Mouse (Mus musculus): ENCODE data around the gene Rhbdf1. TPM values are rescaled to one million over a fixed set of nuclear protein-coding genes. Genes with fewer than 3 reads are reported as not detected.

Rhbdf1 gene
- polyA plus RNA-seq, 1 experiment from 2014 or later: 17.5 TPM

DNA sequence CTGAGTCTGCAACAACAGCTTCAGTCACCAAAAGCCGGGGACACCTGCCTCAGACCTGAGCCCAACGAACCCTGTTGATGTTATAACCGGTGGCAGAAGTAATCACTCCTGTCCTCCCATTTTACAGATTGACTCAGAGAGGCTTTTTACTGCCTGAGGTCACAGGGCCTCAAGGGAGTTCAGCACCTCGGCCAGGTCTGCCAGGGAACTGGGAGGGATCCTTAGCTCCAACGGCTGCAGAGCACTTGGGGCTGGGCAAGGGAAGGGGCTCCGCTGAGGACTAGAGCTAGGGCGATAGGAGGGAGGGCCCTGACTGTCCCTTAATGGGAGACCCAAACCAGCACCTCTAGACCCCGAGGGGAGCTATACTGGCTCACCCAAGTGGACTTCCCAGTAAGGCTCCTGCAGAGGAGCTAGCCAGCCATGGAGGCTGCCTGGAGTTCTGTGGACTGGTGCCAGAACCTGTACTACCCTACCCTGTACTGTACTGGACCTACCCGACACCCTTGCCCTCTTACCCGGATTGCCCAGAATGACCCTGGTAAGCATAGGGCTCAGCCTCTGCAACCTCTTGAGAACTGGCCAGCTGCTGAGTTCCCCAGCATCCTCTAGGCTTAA, 1.4 kb downstream of the Rhbdf1 start:
- H3K9me3 ChIP-seq (ENCODE audit: control insufficient read depth, low read length): no peaks in the 10 kb centered on the region
- H3K36me3 ChIP-seq (ENCODE audit: control insufficient read depth, insufficient read depth, low read length): no peaks in the 10 kb centered on the region
- H3K9ac ChIP-seq (replicated peaks; ENCODE audit: low read length): no peak overlapping the region; the same call in 1 of the 2 replicates
- peaks cover 23% of the 10 kb centered on the region for H3K27me3 ChIP-seq (ENCODE audit: control insufficient read depth, insufficient read depth, low read length)
- peak; percentile 17; the same call in 1 of the 2 replicates for ATAC-seq (ENCODE audit: low FRiP score, low TSS enrichment)
- H3K4me3 ChIP-seq (replicated peaks; ENCODE audit: low read depth, low read length): peak overlapping the region; percentile 59; the same call in 1 of the 2 replicates
- no peak for DNase-seq
- peaks cover 15% of the 10 kb centered on the region; the same call in 1 of the 2 replicates for H3K4me1 ChIP-seq (ENCODE audit: control insufficient read depth, insufficient read depth, low read length)
- H3K27ac ChIP-seq (replicated peaks; ENCODE audit: low read depth, low read length): no peak overlapping the region
- WGBS: 41% methylated on average over 10 of the region's 10 CpGs
- H3K4me2 ChIP-seq (ENCODE audit: low read length): peak overlapping the region; percentile 99

DNA sequence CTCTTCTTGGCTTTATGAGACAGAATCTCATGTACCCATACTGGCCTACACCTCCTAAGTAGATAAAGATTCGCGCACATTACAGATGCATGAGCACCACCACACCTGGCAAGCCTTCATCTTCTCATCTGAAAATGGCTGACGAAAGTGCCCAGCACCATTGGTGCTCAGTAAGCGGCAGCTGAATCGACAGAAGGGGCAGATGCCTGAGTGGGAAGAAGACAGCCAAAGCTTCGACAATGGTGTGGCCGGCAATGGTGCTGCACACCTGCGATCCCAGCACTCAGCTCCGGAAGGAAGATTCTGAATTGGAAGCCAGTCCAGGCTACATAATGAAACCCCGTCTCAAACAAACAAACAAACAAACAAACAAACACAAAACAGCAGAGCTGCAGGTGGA, 2.8 kb downstream of the Rhbdf1 start:
- 91% methylated on average over 10 of the region's 10 CpGs for WGBS
- peaks cover 15% of the 10 kb centered on the region; the same call in 1 of the 2 replicates for H3K4me1 ChIP-seq (ENCODE audit: control insufficient read depth, insufficient read depth, low read length)
- H3K9me3 ChIP-seq (ENCODE audit: control insufficient read depth, low read length): no peaks in the 10 kb centered on the region
- no peak overlapping the region for H3K9ac ChIP-seq (replicated peaks; ENCODE audit: low read length)
- H3K4me3 ChIP-seq (replicated peaks; ENCODE audit: low read depth, low read length): no peak overlapping the region
- H3K27me3 ChIP-seq (ENCODE audit: control insufficient read depth, insufficient read depth, low read length): peaks cover 23% of the 10 kb centered on the region
- no peak overlapping the region for H3K4me2 ChIP-seq (ENCODE audit: low read length)
- ATAC-seq (ENCODE audit: low FRiP score, low TSS enrichment): no peak
- H3K27ac ChIP-seq (replicated peaks; ENCODE audit: low read depth, low read length): no peak overlapping the region
- no peak for DNase-seq
- H3K36me3 ChIP-seq (ENCODE audit: control insufficient read depth, insufficient read depth, low read length): no peaks in the 10 kb centered on the region

DNA sequence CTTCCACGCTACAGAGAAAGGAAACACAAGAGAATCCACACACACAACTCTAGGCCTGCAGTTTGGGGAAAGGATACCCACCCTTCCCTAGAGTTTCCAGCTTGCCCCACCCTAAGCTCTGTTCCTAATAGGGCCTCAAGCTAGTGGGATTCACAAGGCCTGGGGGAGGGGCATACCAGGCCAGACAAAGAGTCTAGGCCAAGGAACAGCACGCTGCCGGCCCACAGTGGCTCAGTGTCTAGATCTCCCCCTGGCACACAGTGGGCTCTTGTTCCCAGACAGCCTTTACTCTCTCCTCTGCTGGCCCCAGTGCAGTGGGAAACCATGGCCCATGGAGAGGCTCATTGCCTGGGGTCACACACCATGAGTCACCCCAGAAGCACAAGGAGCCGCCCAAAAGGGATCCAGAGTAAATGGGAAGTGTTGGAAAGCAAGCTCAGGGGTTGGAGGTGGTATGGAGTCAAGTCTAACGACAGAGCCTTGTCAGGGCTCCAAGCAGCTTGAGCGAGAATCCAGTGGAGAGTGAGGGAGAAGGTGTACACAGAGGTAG, 3.5 kb downstream of the Rhbdf1 start:
- Histone ChIP-seq H3K9ac (replicated peaks; ENCODE audit: low read length) (no peak overlapping the region), H3K9me3 (ENCODE audit: control insufficient read depth, low read length) (no peaks in the 10 kb centered on the region), H3K27me3 (ENCODE audit: control insufficient read depth, insufficient read depth, low read length) (peaks cover 17% of the 10 kb centered on the region), H3K36me3 (ENCODE audit: control insufficient read depth, insufficient read depth, low read length) (no peaks in the 10 kb centered on the region), H3K27ac (replicated peaks; ENCODE audit: low read depth, low read length) (no peak overlapping the region), H3K4me3 (replicated peaks; ENCODE audit: low read depth, low read length) (no peak overlapping the region), H3K4me2 (ENCODE audit: low read length) (no peak overlapping the region), H3K4me1 (ENCODE audit: control insufficient read depth, insufficient read depth, low read length) (peaks cover 15% of the 10 kb centered on the region; the same call in 1 of the 2 replicates)
- WGBS: 58% methylated on average over 6 of the region's 6 CpGs
- peak; percentile 38 for DNase-seq
- no peak for ATAC-seq (ENCODE audit: low FRiP score, low TSS enrichment)

DNA sequence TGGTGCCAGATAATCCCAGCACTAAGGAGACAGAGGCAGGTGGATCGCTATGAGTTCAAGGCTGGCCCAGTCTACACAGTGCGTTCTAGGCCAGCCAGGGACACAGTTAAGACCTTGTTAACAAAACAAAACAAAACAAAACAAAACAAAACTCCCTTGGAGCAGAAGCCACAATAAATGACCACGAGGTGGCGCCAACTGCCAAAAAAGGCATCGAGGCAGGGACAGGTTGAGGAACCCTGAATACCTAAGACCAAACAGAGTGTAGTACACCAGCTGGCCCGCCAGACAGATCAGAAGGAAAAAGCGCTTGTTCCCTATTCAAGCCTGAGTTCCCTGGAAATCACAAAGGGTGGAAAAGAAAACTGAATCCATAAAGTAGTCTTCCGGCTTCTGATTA, 5.2 kb downstream of the Rhbdf1 start:
- H3K36me3 ChIP-seq (ENCODE audit: control insufficient read depth, insufficient read depth, low read length): 0 out of 2 replicates have a peak, but pooled peaks cover 2% of the 10 kb centered on the region
- 22% methylated on average over 8 of the region's 8 CpGs for WGBS

DNA sequence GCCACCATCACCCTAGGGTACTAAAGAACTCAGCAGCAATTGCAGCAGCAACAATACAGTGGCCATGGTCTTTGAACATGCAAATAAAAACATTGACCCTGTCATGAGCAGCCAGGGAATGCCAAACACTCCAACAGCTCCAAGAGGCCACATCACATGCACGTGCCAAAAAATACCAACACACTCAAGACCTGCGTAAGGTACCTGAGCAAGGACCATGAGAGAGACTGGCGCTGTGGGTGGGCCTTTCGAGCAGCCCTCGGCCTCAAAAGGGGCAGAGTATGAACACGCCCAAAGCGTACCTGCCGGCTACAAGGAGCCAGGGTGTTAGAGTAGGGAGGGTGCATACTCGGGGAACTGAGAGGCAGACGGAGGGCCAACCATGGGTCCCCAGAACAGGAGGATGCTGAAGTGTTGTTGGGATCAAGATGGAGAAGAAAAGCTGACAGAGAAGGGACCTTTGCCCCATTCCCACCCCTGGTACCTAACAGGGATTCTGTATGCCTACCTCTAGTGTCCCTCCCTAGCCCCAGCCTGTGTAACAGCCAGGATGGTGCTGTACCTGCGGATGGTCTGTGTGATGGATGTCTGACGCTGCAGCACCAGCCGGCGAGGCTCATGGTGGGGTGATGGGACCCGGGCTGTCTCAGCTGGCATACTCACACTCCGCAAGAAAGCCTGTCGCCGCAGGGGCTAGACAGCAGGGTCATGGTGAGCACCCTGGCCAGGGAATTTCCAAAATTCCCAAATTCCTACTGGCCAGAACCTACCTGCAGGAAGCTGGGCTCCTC, 6.5 kb downstream of the Rhbdf1 start:
- Histone ChIP-seq H3K9ac (replicated peaks; ENCODE audit: low read length) (no peak overlapping the region), H3K4me2 (ENCODE audit: low read length) (no peak overlapping the region), H3K9me3 (ENCODE audit: control insufficient read depth, low read length) (no peaks in the 10 kb centered on the region), H3K27ac (replicated peaks; ENCODE audit: low read depth, low read length) (no peak overlapping the region), H3K27me3 (ENCODE audit: control insufficient read depth, insufficient read depth, low read length) (no peaks in the 10 kb centered on the region), H3K4me3 (replicated peaks; ENCODE audit: low read depth, low read length) (no peak overlapping the region), H3K36me3 (ENCODE audit: control insufficient read depth, insufficient read depth, low read length) (0 out of 2 replicates have a peak, but pooled peaks cover 6% of the 10 kb centered on the region), H3K4me1 (ENCODE audit: control insufficient read depth, insufficient read depth, low read length) (no peaks in the 10 kb centered on the region)
- DNase-seq (no peak), ATAC-seq (ENCODE audit: low FRiP score, low TSS enrichment) (no peak)
- 96% methylated on average over 18 of the region's 18 CpGs for WGBS

More for the DNA sequence above, 5.2 kb downstream of the Rhbdf1 start:
- H3K4me1 ChIP-seq (ENCODE audit: control insufficient read depth, insufficient read depth, low read length): 0 out of 2 replicates have a peak, but pooled peaks cover 3% of the 10 kb centered on the region
- no peaks in the 10 kb centered on the region; the same call in 1 of the 2 replicates for H3K27me3 ChIP-seq (ENCODE audit: control insufficient read depth, insufficient read depth, low read length)
- no peak for ATAC-seq (ENCODE audit: low FRiP score, low TSS enrichment)
- no peak overlapping the region for H3K9ac ChIP-seq (replicated peaks; ENCODE audit: low read length)
- H3K4me3 ChIP-seq (replicated peaks; ENCODE audit: low read depth, low read length): no peak overlapping the region
- H3K9me3 ChIP-seq (ENCODE audit: control insufficient read depth, low read length): no peaks in the 10 kb centered on the region
- no peak overlapping the region for H3K4me2 ChIP-seq (ENCODE audit: low read length)
- no peak overlapping the region for H3K27ac ChIP-seq (replicated peaks; ENCODE audit: low read depth, low read length)
- DNase-seq: peak; percentile 92

DNA sequence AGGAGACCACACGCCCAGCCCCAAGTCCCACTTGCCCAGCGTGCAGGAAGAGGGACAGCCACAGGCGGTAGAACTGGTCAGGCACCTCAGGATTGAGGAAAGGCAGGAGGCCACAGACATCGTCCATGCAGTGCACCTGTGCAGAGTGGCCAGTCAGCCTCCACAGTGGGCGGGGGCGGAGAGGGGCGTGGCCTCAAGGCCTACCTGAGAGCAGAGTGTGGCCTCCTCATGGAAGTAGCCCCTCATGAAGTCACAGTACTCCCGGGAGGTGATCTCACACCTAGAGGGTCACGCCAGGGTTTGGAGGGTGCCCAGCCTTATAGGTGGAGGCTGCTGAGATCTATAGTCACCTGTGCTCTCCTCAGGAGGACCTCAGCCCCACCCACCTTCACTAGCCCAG, 11.5 kb downstream of the Rhbdf1 start:
- H3K4me2 ChIP-seq (ENCODE audit: low read length): no peak overlapping the region
- H3K4me3 ChIP-seq (replicated peaks; ENCODE audit: low read depth, low read length): no peak overlapping the region
- H3K4me1 ChIP-seq (ENCODE audit: control insufficient read depth, insufficient read depth, low read length): peaks cover 4% of the 10 kb centered on the region
- H3K9me3 ChIP-seq (ENCODE audit: control insufficient read depth, low read length): no peaks in the 10 kb centered on the region
- H3K27ac ChIP-seq (replicated peaks; ENCODE audit: low read depth, low read length): no peak overlapping the region
- peaks cover 33% of the 10 kb centered on the region for H3K36me3 ChIP-seq (ENCODE audit: control insufficient read depth, insufficient read depth, low read length)
- H3K27me3 ChIP-seq (ENCODE audit: control insufficient read depth, insufficient read depth, low read length): no peaks in the 10 kb centered on the region
- no peak overlapping the region for H3K9ac ChIP-seq (replicated peaks; ENCODE audit: low read length)
- DNase-seq: no peak
- ATAC-seq (ENCODE audit: low FRiP score, low TSS enrichment): no peak
- WGBS: 91% methylated on average over 9 of the region's 9 CpGs

DNA sequence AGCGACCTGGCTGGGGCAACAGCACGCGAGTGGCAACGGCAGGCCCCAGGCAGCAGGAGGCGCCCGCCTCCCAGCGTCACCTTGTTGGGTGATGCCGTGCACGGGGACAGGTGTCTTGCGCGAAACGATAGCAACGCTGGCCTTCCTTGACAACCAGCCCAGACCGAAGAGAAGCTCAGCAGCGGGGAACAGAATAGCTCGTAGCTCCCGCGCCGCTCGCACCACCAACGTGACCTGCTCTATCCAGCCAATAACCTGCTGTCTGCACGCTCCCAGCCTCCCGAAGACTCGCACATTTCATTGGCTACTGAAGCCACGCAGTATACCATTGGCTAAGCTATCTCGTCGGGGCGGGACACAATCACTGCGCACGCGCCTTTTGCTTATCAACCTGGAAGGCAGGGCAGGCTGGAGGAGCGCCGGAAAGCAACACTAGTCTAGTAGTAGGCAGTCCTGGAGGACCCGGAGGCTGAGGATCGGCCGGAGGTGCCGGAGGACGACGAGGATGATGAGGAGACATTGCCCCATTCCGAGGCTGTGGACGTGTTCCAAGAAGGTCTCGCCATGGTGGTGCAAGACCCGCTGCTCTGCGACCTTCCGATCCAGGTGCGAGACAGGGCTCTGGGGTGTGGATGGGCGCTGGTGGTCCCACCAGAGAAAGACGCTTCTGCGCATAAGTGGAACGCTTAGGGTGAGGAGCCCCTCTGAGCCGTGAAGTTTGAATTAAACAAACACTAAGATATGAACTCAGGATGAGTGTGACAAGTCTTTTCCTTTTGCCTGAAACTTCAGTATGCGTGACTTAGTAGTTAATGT, 16.8 kb downstream of the Rhbdf1 start, which contains the start of gene Snrnp25:
Gene Snrnp25, plus strand, starts transcription at position 358 of the 816 bp plus-strand sequence.
- Histone ChIP-seq H3K9ac (replicated peaks; ENCODE audit: low read length) (peak within 1 kb of the TSS; percentile 72), H3K27ac (replicated peaks; ENCODE audit: low read depth, low read length) (peak within 1 kb of the TSS; percentile 52; the same call in 1 of the 2 replicates), H3K4me2 (ENCODE audit: low read length) (peak within 1 kb of the TSS; percentile 73), H3K9me3 (ENCODE audit: control insufficient read depth, low read length) (no peaks in the 10 kb centered on the region), H3K27me3 (ENCODE audit: control insufficient read depth, insufficient read depth, low read length) (no peaks in the 10 kb centered on the region), H3K4me1 (ENCODE audit: control insufficient read depth, insufficient read depth, low read length) (peaks cover 7% of the 10 kb centered on the region), H3K4me3 (replicated peaks; ENCODE audit: low read depth, low read length) (peak within 1 kb of the TSS; percentile 61), H3K36me3 (ENCODE audit: control insufficient read depth, insufficient read depth, low read length) (peaks cover 25% of the 10 kb centered on the region)
- under 1% methylated on average over 52 of the region's 52 CpGs for WGBS
- ATAC-seq (ENCODE audit: low FRiP score, low TSS enrichment) (peak; percentile 100), DNase-seq (peak; percentile 99)

Measured in midbrain, embryonic 14.5 days (tissue).